Mouse (Mus musculus) ES-E14 (cell line): ENCODE results near the gene Iqschfp.

Experiments
- HCFC1 ChIP-seq: IDR thresholded peaks from 2 replicates; pipeline ENCODE4 v1.6.1; 2012; ENCODE audit warnings: low read length, inconsistent platforms, borderline replicate concordance; ENCODE audit not compliant: insufficient read depth
- ZC3H11A ChIP-seq: IDR thresholded peaks from 2 replicates; pipeline ENCODE4 v1.6.1; 2012; ENCODE audit warnings: low read depth, mild to moderate bottlenecking, inconsistent platforms, low read length, borderline replicate concordance

- TF ChIP-seq HCFC1 = no peak
- TF ChIP-seq ZC3H11A = no peak
Observed at GRCm38 (mm10) chr3:68421849-68422248, 529.8 kb downstream of the Iqschfp start.
